Mouse (Mus musculus) spleen, postnatal 4 days (tissue): ENCODE measurements at regions not wholly inside any gene's neighbourhood (a gene's known extent, or its start where the extent isn't known, plus 50 kb on each side); places are given as distances from the start of the nearest gene placed in this dataset.

Experiments
- DNase-seq, 2 experiments: peaks; one replicate each; pipeline ENCODE4 v3.0.0; 2022; ENCODE audit warnings: low spot score in 2 of 2

- no peak for DNase-seq
Observed at GRCm38 (mm10) chr15:62490548-62490947, 1354.4 kb downstream of the Gsdmc2 start.

GRCm38 (mm10) chr15:62486540-62486939 lies 1358.4 kb downstream of the Gsdmc2 start:
- DNase-seq, result no peak

GRCm38 (mm10) chr15:62484350-62484749 lies 1360.6 kb downstream of the Gsdmc2 start:
- no peak for DNase-seq

GRCm38 (mm10) chr15:62483534-62483933 lies 1361.4 kb downstream of the Gsdmc2 start:
- no peak for DNase-seq

GRCm38 (mm10) chr15:62482357-62482756 lies 1362.6 kb downstream of the Gsdmc2 start:
- no peak for DNase-seq

GRCm38 (mm10) chr15:62477779-62478178 lies 1367.2 kb downstream of the Gsdmc2 start:
- DNase-seq, result no peak

GRCm38 (mm10) chr15:62476452-62476851 lies 1368.5 kb downstream of the Gsdmc2 start:
- no peak for DNase-seq

GRCm38 (mm10) chr15:62470683-62471331 lies 1374.2 kb downstream of the Gsdmc2 start:
- DNase-seq, result no peak

GRCm38 (mm10) chr15:62468076-62468475 lies 1376.9 kb downstream of the Gsdmc2 start:
- DNase-seq, result no peak

GRCm38 (mm10) chr15:62466856-62467255 lies 1378.1 kb downstream of the Gsdmc2 start:
- no peak for DNase-seq

- DNase-seq, result no peak
Observed at GRCm38 (mm10) chr15:62465026-62465839, 1379.7 kb downstream of the Gsdmc2 start.

GRCm38 (mm10) chr15:62462698-62463097 lies 1382.3 kb downstream of the Gsdmc2 start:
- DNase-seq, result no peak

- DNase-seq, result no peak
Observed at GRCm38 (mm10) chr15:62461398-62462051, 1383.5 kb downstream of the Gsdmc2 start.

GRCm38 (mm10) chr15:62460724-62461123 lies 1384.3 kb downstream of the Gsdmc2 start:
- DNase-seq, result no peak

- no peak for DNase-seq
Observed at GRCm38 (mm10) chr15:62460026-62460607, 1384.9 kb downstream of the Gsdmc2 start.

GRCm38 (mm10) chr15:62457990-62458389 lies 1387.0 kb downstream of the Gsdmc2 start:
- DNase-seq, result no peak

- peak in 1 of 2 experiments; percentile 15 for DNase-seq
Observed at GRCm38 (mm10) chr15:62457051-62457664, 1387.8 kb downstream of the Gsdmc2 start.

GRCm38 (mm10) chr15:62456020-62456419 lies 1389.0 kb downstream of the Gsdmc2 start:
- no peak for DNase-seq

GRCm38 (mm10) chr15:62448116-62448515 lies 1396.9 kb downstream of the Gsdmc2 start:
- DNase-seq, result no peak

- DNase-seq, result no peak
Observed at GRCm38 (mm10) chr15:62439211-62439610, 1405.8 kb downstream of the Gsdmc2 start.

- DNase-seq, result no peak
Observed at GRCm38 (mm10) chr15:62436631-62437030, 1408.3 kb downstream of the Gsdmc2 start.
